Comparison of ENCODE assay signal across 11 mouse cellular contexts in the genomic region with DNA sequence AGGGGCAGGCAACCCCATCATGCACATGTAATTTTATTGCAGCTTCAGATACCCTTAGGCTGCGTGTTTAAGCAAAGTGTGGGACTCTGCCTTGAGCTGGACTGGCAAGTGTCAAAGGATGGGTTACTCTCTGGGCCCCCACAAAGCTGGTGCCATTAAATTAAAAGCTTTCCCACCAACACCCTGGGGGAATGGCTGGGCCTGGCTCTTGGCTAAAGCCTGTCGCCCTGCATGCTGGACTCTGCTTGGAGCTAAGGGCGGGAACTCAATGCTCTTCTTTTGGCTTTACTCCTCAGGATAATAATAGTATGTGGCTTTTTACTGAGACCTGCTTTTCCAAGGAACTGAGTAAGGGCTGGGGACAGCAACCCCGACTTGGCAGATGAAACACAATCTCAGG. TPM values are rescaled to one million over a fixed set of nuclear protein-coding genes. Genes with fewer than 3 reads are reported as not detected.
DNase-seq lines count a peak whose midpoint lies in the region; ATAC-seq and TF ChIP-seq lines count a peak whose summit lies in the region.
"Had no signal": no experiment of that assay in that cellular context is flagged by ENCODE, and none has a peak within 500 bp of the region (broad histone marks: within the 10 kb centered on the region; RNA-seq: fewer than 3 reads in every experiment).

No protein-coding gene starts in this region.

- peak overlapping the region; percentile 6; the same call in 1 of the 2 replicates for H3K4me2 ChIP-seq in hindbrain, embryonic 15.5 days
- H3K4me2 ChIP-seq in lung, embryonic 14.5 days, result peak overlapping the region; percentile 98; the same call in 1 of the 2 replicates
- peak overlapping the region; percentile 94 for H3K4me2 ChIP-seq in heart, embryonic 14.5 days (ENCODE audit: low read length)
- H3K4me2 ChIP-seq: liver, embryonic 11.5 days had no signal

- no peak for TF ChIP-seq CTCF in lung, embryonic 14.5 days (IDR thresholded peaks at IDR 0.05; ENCODE audit: low read depth)
- no peak for TF ChIP-seq CTCF in lung, adult 2 months (IDR thresholded peaks at IDR 0.05; ENCODE audit: insufficient read depth, low read length)
- no peak for TF ChIP-seq CTCF in embryonic fibroblast, embryonic 13.5 days (IDR thresholded peaks at IDR 0.05; ENCODE audit: borderline replicate concordance, insufficient read depth, low read length)

- 91% methylated on average over 4 of the region's 4 CpGs for WGBS in hindbrain, embryonic 15.5 days
- 91% methylated on average over 4 of the region's 4 CpGs for WGBS in hindbrain, embryonic 10.5 days
- WGBS in lung, embryonic 14.5 days, result 82% methylated on average over 4 of the region's 4 CpGs
- WGBS in lung, adult 2 months, result 71% methylated on average over 4 of the region's 4 CpGs
- WGBS in heart, embryonic 14.5 days, result 42% methylated on average over 4 of the region's 4 CpGs

- no peaks in the 10 kb centered on the region for H3K9me3 ChIP-seq in hindbrain, embryonic 15.5 days
- H3K9me3 ChIP-seq in hindbrain, embryonic 10.5 days, result no peaks in the 10 kb centered on the region
- no peaks in the 10 kb centered on the region for H3K9me3 ChIP-seq in lung, embryonic 14.5 days (ENCODE audit: low read depth, low read length)
- no peaks in the 10 kb centered on the region for H3K9me3 ChIP-seq in heart, embryonic 14.5 days (ENCODE audit: control insufficient read depth, low read length)

- H3K27me3 ChIP-seq in hindbrain, embryonic 15.5 days, result no peaks in the 10 kb centered on the region
- H3K27me3 ChIP-seq in hindbrain, embryonic 10.5 days (ENCODE audit: insufficient read depth, poor library complexity, severe bottlenecking), result no peaks in the 10 kb centered on the region
- H3K27me3 ChIP-seq in lung, embryonic 14.5 days (ENCODE audit: insufficient read depth, low read length), result no peaks in the 10 kb centered on the region
- H3K27me3 ChIP-seq in heart, embryonic 14.5 days (ENCODE audit: control insufficient read depth, insufficient read depth, low read length), result no peaks in the 10 kb centered on the region
- H3K27me3 ChIP-seq: CH12.LX had no signal

- H3K27ac ChIP-seq in hindbrain, embryonic 15.5 days (replicated peaks), result no peak overlapping the region
- no peak overlapping the region for H3K27ac ChIP-seq in hindbrain, embryonic 10.5 days
- no peak overlapping the region; the same call in 1 of the 2 replicates for H3K27ac ChIP-seq in lung, embryonic 14.5 days (ENCODE audit: low read depth)
- H3K27ac ChIP-seq in embryonic fibroblast, embryonic 13.5 days (ENCODE audit: insufficient read depth, low read length), result peak overlapping the region; percentile 4; the same call in 1 of the 2 replicates
- H3K27ac ChIP-seq in heart, embryonic 14.5 days (replicated peaks in 1 of 2; ENCODE audit: control insufficient read depth in 1 of 2, insufficient read depth in 1 of 2, low read depth in 2 of 2, low read length in 2 of 2), result peak overlapping the region; percentile 79 to 97

- no peak for ATAC-seq in hindbrain, embryonic 15.5 days (ENCODE audit: low FRiP score, low read depth)
- no peak for ATAC-seq in lung, embryonic 14.5 days (ENCODE audit: insufficient read depth)
- no peak for ATAC-seq in heart, embryonic 14.5 days (ENCODE audit: insufficient number of reproducible peaks, insufficient read depth, low FRiP score, low read depth)

- no peak for TF ChIP-seq POLR2A in lung, adult 2 months (IDR thresholded peaks at IDR 0.05; ENCODE audit: borderline replicate concordance, extremely low read depth, low read depth, low read length)
- TF ChIP-seq POLR2A in embryonic fibroblast, embryonic 13.5 days (IDR thresholded peaks at IDR 0.05; ENCODE audit: low read depth, low read length), result no peak

- H3K36me3 ChIP-seq in hindbrain, embryonic 15.5 days, result peaks cover 13% of the 10 kb centered on the region; the same call in 1 of the 2 replicates
- H3K36me3 ChIP-seq in hindbrain, embryonic 10.5 days, result peaks cover 67% of the 10 kb centered on the region
- peaks cover 62% of the 10 kb centered on the region for H3K36me3 ChIP-seq in lung, embryonic 14.5 days (ENCODE audit: insufficient read depth)
- H3K36me3 ChIP-seq in heart, embryonic 14.5 days (ENCODE audit: control insufficient read depth, insufficient read depth, low read length), result peaks cover 75% of the 10 kb centered on the region

- H3K4me3 ChIP-seq in hindbrain, embryonic 15.5 days, result no peak overlapping the region
- no peak overlapping the region for H3K4me3 ChIP-seq in hindbrain, embryonic 10.5 days
- H3K4me3 ChIP-seq in lung, embryonic 14.5 days (ENCODE audit: low read depth, low read length), result no peak overlapping the region
- H3K4me3 ChIP-seq in lung, adult 2 months (replicated peaks; ENCODE audit: extremely low read depth, low read depth, low read length), result no peak overlapping the region
- peak overlapping the region; percentile 7; the same call in 1 of the 2 replicates for H3K4me3 ChIP-seq in embryonic fibroblast, embryonic 13.5 days (ENCODE audit: insufficient read depth, low read length)
- peak overlapping the region; percentile 41 to 96 for H3K4me3 ChIP-seq in heart, embryonic 14.5 days (ENCODE audit: control insufficient read depth in 1 of 2, insufficient read depth in 1 of 2, low read depth in 1 of 2, low read length in 2 of 2)
- H3K4me3 ChIP-seq: erythroblast, embryonic 14.5 days had no signal

- peaks cover 82% of the 10 kb centered on the region for H3K4me1 ChIP-seq in hindbrain, embryonic 15.5 days (replicated peaks)
- H3K4me1 ChIP-seq in hindbrain, embryonic 10.5 days (replicated peaks), result peaks cover 69% of the 10 kb centered on the region
- H3K4me1 ChIP-seq in lung, embryonic 14.5 days (ENCODE audit: insufficient read depth), result peaks cover 12% of the 10 kb centered on the region; the same call in 1 of the 2 replicates
- peaks cover 18% of the 10 kb centered on the region for H3K4me1 ChIP-seq in lung, adult 2 months (ENCODE audit: control insufficient read depth, insufficient read depth, low read length)
- peaks cover 13% of the 10 kb centered on the region for H3K4me1 ChIP-seq in embryonic fibroblast, embryonic 13.5 days (ENCODE audit: control insufficient read depth, insufficient read depth, low read length)
- peaks cover 26 to 58% of the 10 kb centered on the region in 2 experiments for H3K4me1 ChIP-seq in heart, embryonic 14.5 days (ENCODE audit: control insufficient read depth in 2 of 2, insufficient read depth in 2 of 2, low read length in 2 of 2)

- no peak overlapping the region for H3K9ac ChIP-seq in hindbrain, embryonic 15.5 days
- no peak overlapping the region for H3K9ac ChIP-seq in lung, embryonic 14.5 days
- H3K9ac ChIP-seq in heart, embryonic 14.5 days (ENCODE audit: low read length), result peak overlapping the region; percentile 100

- DNase-seq in hindbrain, embryonic 10.5 days (ENCODE audit: low spot score), result no peak
- DNase-seq in lung, embryonic 14.5 days, result no peak
- no peak for DNase-seq in lung, adult 2 months
- DNase-seq in thymus, adult 18-20 months, result no peak
- DNase-seq: cerebellum, adult 8-10 months had no signal

RNA-seq across cellular contexts. Expression of a gene that starts 5.2 kb away (rescaled TPM):
- 4.2 and 4.3 TPM in 2 replicates for polyA plus RNA-seq in hindbrain, embryonic 15.5 days (2015; fragmentation: Nextera tagmentation; extraction: Ambion mirVana)
- polyA plus RNA-seq in hindbrain, embryonic 10.5 days (2016; fragmentation: Nextera tagmentation; extraction: Ambion mirVana), result 2.4 and 2.6 TPM in 2 replicates
- 6.4 and 6.8 TPM in 2 replicates for polyA plus RNA-seq in lung, embryonic 14.5 days (2014; fragmentation: Nextera tagmentation; extraction: Ambion mirVana)
- polyA plus RNA-seq in lung, adult 2 months (2012; rRNA removed), result 151 and 253 TPM in 2 replicates
- polyA plus RNA-seq in embryonic fibroblast, embryonic 13.5 days (2011; ENCODE audit: insufficient read length, low read depth, missing spikeins), result 241 and 297 TPM in 2 replicates
- polyA plus RNA-seq in heart, embryonic 14.5 days (2014; fragmentation: Nextera tagmentation; extraction: Ambion mirVana), result 28.8 and 36.2 TPM in 2 replicates

Comparison
In these comparisons a context has a peak if more than half of its experiments do, and no peak if none do; other contexts are left out.
1. H3K27ac ChIP-seq: peak in embryonic fibroblast, embryonic 13.5 days (single experiment) and heart, embryonic 14.5 days (2 of 2); none in hindbrain, embryonic 15.5 days (single experiment), hindbrain, embryonic 10.5 days (single experiment) and lung, embryonic 14.5 days (single experiment).
2. H3K4me2 ChIP-seq: peak in every context shown above with its lines; median percentile 98 in lung, embryonic 14.5 days; 94 in heart, embryonic 14.5 days; 6 in hindbrain, embryonic 15.5 days.
3. H3K4me3 ChIP-seq: peak in embryonic fibroblast, embryonic 13.5 days (single experiment) and heart, embryonic 14.5 days (2 of 2); none in hindbrain, embryonic 15.5 days (single experiment), hindbrain, embryonic 10.5 days (single experiment), lung, embryonic 14.5 days (single experiment) and lung, adult 2 months (single experiment).